Mouse (Mus musculus): ENCODE measurements at regions not wholly inside any gene's neighbourhood (a gene's known extent, or its start where the extent isn't known, plus 50 kb on each side); places are given as distances from the start of the nearest gene placed in this dataset.

- no peak for DNase-seq (ENCODE audit: low read depth, low spot score)
These were observed 54.0 kb upstream of the Jade2 start for GRCm38 (mm10) chr11:51911481-51911880.

DNA sequence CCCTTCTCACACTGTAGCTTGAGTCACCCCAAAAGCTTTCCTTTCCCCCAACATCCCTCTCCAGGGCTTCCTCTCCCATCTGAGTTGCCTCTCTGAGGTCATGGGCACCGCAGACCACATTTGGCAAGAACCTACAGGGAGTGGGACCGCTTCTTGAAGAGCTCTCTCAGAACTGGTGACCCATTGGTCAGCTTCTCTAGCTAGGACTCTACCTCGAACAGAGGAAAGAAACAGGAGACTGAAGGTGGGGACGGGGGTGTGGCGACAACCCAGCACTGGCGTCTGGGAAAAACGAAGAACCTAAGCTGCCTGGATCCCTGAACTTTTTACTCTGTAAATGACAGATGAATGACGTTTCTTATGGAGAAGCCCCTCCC is 51.8 kb upstream of the Cdkn2aipnl start:
- DNase-seq (ENCODE audit: low read depth, low spot score): no peak

DNA sequence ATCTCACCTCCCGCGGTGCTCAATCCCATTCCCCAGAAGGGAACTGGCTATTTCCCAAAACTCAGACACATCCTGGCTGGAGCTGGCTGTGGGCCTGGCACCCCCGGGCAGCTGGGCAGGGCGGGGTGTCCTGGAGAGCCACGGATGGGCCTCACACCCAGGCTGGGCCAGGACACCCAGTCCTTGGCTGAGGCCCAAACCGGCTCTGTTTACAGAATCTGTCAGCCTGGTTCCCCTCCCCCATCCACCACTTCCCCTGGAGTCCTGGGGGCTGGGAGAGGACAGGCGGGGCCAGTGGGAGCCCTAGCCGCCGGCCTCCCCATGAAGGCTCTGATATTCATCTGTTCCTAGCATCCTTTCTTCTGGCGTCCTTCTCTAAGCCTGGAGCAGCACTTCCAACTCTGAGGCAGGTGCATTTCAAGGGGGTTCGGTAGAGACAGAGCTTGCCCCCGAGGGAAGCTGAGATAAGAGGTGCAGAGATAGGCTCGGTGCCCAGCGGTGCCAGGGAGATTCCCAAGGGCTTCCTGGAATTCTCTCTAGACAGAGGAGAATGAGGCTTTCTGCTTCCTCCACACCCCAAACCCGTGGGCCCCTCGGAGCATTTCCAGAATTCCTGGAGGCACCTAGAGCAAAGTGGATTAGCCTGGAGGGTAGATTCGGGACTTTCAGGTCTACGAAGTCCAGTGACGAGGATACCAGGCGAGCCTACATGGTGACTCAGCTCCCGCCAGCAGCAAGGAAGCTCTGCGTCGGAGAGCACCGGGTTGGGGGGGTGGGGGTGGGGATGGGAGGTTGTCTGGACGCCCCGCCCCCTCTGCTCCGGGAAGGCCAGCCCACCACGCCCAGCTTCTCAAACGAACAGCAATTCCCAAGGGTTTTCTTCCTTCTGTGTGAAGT is 51.2 kb upstream of the Cdkn2aipnl start:
- peak; percentile 25 for DNase-seq (ENCODE audit: low read depth, low spot score)

All from forelimb bud, embryonic 11.5 days (tissue).